Mouse (Mus musculus) liver, adult 2 months (tissue): Measurements from ENCODE around the gene Ift43. TPM values are rescaled to one million over a fixed set of nuclear protein-coding genes. Genes with fewer than 3 reads are reported as not detected.

Source experiments
- DNase-seq: peaks from one replicate; pipeline ENCODE4 v3.0.0-alpha.2; 2011; ENCODE audit warnings: low read depth, low spot score; ENCODE audit errors: extremely low read depth
- H3K27ac ChIP-seq: fragments of 200-500 bp; replicated peaks from 2 replicates; pipeline ENCODE4 v1.5.1; 2012; ENCODE audit warnings: low read depth, mild to moderate bottlenecking, control low read depth, inconsistent platforms, low read length; ENCODE audit not compliant: insufficient read depth
- H3K27me3 ChIP-seq: fragments of 200-500 bp; 2 replicates; pipeline ENCODE4 v1.6.1; 2012; ENCODE audit warnings: mild to moderate bottlenecking, moderate library complexity, low read length, inconsistent platforms; ENCODE audit not compliant: control insufficient read depth, insufficient read depth
- H3K36me3 ChIP-seq: fragments of 200-500 bp; 2 replicates; pipeline ENCODE4 v1.6.1; 2012; ENCODE audit warnings: low read length, inconsistent platforms; ENCODE audit not compliant: control insufficient read depth, insufficient read depth
- H3K4me1 ChIP-seq: fragments of 200-500 bp; 2 replicates; pipeline ENCODE4 v1.6.1; 2011; ENCODE audit warnings: low read length; ENCODE audit not compliant: control insufficient read depth, insufficient read depth
- H3K4me3 ChIP-seq: fragments of 200-500 bp; 2 replicates; pipeline ENCODE4 v1.5.1; 2011; ENCODE audit warnings: low read depth, mild to moderate bottlenecking, control low read depth, low read length, moderate library complexity; ENCODE audit not compliant: insufficient read depth
- H3K79me2 ChIP-seq: fragments of 200-500 bp; 2 replicates; pipeline ENCODE4 v1.6.1; 2012; ENCODE audit warnings: inconsistent platforms, mild to moderate bottlenecking, low read length, moderate library complexity; ENCODE audit not compliant: control insufficient read depth, insufficient read depth
- H3K9ac ChIP-seq: fragments of 200-500 bp; 2 replicates; pipeline ENCODE4 v1.6.1; 2012; ENCODE audit warnings: low read depth, mild to moderate bottlenecking, control low read depth, inconsistent platforms, low read length
- CTCF ChIP-seq: fragments of 200-500 bp; IDR thresholded peaks from 2 replicates; pipeline ENCODE4 v1.5.1; 2011; ENCODE audit warnings: low read depth, low read length, control low read depth
- POLR2A ChIP-seq: fragments of 200-500 bp; IDR thresholded peaks from 2 replicates; pipeline ENCODE4 v1.6.1; 2011; ENCODE audit warnings: low read length, control low read depth; ENCODE audit not compliant: insufficient read depth; ENCODE audit errors: extremely low read depth
- WGBS: fragments of 180-500 bp; shearing (Covaris S2); methylation state at CpG from one replicate; pipeline ENCODE4 v1.1.7; 2018; 5-methylcytosine and 5-hydroxymethylcytosine counted together
- polyA plus RNA-seq: library from polyadenylated mRNA; depleted of rRNA; stranded (reverse); fragments of >200 nt; gene quantifications from 2 replicates; pipeline ENCODE4 v1.2.3, GENCODE M21; 2012
- total RNA-seq: library from RNA; depleted of rRNA; stranded (reverse); fragments of >200 nt; gene quantifications from 2 replicates; pipeline ENCODE4 v1.2.3, GENCODE M21; 2014

Ift43 gene
- total and polyA plus RNA-seq, 2 experiments, result 3.5 to 4.5 TPM

GRCm38 (mm10) chr12:86079202-86079667 is 3.1 kb upstream of the Ift43 start:
- Histone ChIP-seq H3K4me1 (peaks cover 2% of the 10 kb centered on the region; the same call in 1 of the 2 replicates), H3K27me3 (0 out of 2 replicates have a peak, but pooled peaks cover 3% of the 10 kb centered on the region), H3K4me3 (peak overlapping the region; percentile 62), H3K9ac (peak overlapping the region; percentile 68), H3K27ac (no peak overlapping the region), H3K79me2 (no peaks in the 10 kb centered on the region), H3K36me3 (no peaks in the 10 kb centered on the region)
- under 1% methylated on average over 31 of the region's 31 CpGs for WGBS
- DNase-seq, result peak; percentile 52
- TF ChIP-seq POLR2A, result no peak
- TF ChIP-seq CTCF, result peak; percentile 97

- H3K79me2 ChIP-seq, result no peaks in the 10 kb centered on the region
- H3K4me1 ChIP-seq, result peaks cover 2% of the 10 kb centered on the region; the same call in 1 of the 2 replicates
- H3K9ac ChIP-seq, result no peak overlapping the region
- 88% methylated on average over 7 of the region's 7 CpGs for WGBS
- no peak overlapping the region for H3K4me3 ChIP-seq
- no peaks in the 10 kb centered on the region for H3K36me3 ChIP-seq
- TF ChIP-seq CTCF, result no peak
- TF ChIP-seq POLR2A, result no peak
- no peak overlapping the region for H3K27ac ChIP-seq
- no peak for DNase-seq
- H3K27me3 ChIP-seq, result no peaks in the 10 kb centered on the region
Measured at GRCm38 (mm10) chr12:86085873-86086272, 3.5 kb downstream of the Ift43 start.

- H3K4me1 ChIP-seq, result peaks cover 2% of the 10 kb centered on the region; the same call in 1 of the 2 replicates
- 79% methylated on average over 8 of the region's 8 CpGs for WGBS
- no peak for DNase-seq
- H3K27me3 ChIP-seq, result no peaks in the 10 kb centered on the region
- H3K27ac ChIP-seq, result no peak overlapping the region
- no peak overlapping the region for H3K4me3 ChIP-seq
- no peak overlapping the region for H3K9ac ChIP-seq
- H3K36me3 ChIP-seq, result no peaks in the 10 kb centered on the region
- TF ChIP-seq CTCF (no peak), POLR2A (no peak)
- no peaks in the 10 kb centered on the region for H3K79me2 ChIP-seq
Measured at GRCm38 (mm10) chr12:86086550-86086949, 4.2 kb downstream of the Ift43 start.

- no peak overlapping the region for H3K9ac ChIP-seq
- no peak overlapping the region for H3K4me3 ChIP-seq
- H3K79me2 ChIP-seq, result no peaks in the 10 kb centered on the region
- DNase-seq, result no peak
- peak overlapping the region; percentile 48; the same call in 1 of the 2 replicates for H3K27ac ChIP-seq
- no peaks in the 10 kb centered on the region for H3K36me3 ChIP-seq
- TF ChIP-seq CTCF (no peak), POLR2A (no peak)
- H3K4me1 ChIP-seq, result no peaks in the 10 kb centered on the region
- 85% methylated on average over 7 of the region's 7 CpGs for WGBS
- H3K27me3 ChIP-seq, result no peaks in the 10 kb centered on the region
Measured at GRCm38 (mm10) chr12:86088042-86088441, 5.7 kb downstream of the Ift43 start.

- 88% methylated on average over 4 of the region's 4 CpGs for WGBS
- TF ChIP-seq CTCF, result no peak
- no peak for TF ChIP-seq POLR2A
- Histone ChIP-seq H3K27ac (no peak overlapping the region), H3K4me3 (no peak overlapping the region), H3K79me2 (no peaks in the 10 kb centered on the region), H3K36me3 (no peaks in the 10 kb centered on the region), H3K9ac (no peak overlapping the region), H3K4me1 (no peaks in the 10 kb centered on the region), H3K27me3 (no peaks in the 10 kb centered on the region)
- no peak for DNase-seq
Measured at GRCm38 (mm10) chr12:86090764-86091163, 8.4 kb downstream of the Ift43 start.

GRCm38 (mm10) chr12:86091601-86092132 is 9.3 kb downstream of the Ift43 start:
- H3K9ac ChIP-seq, result no peak overlapping the region
- 78% methylated on average over 18 of the region's 18 CpGs for WGBS
- H3K27me3 ChIP-seq, result no peaks in the 10 kb centered on the region
- no peak overlapping the region for H3K27ac ChIP-seq
- no peak overlapping the region for H3K4me3 ChIP-seq
- no peaks in the 10 kb centered on the region for H3K4me1 ChIP-seq
- peak; percentile 17 for DNase-seq
- H3K79me2 ChIP-seq, result no peaks in the 10 kb centered on the region
- H3K36me3 ChIP-seq, result no peaks in the 10 kb centered on the region
- TF ChIP-seq POLR2A, result no peak
